In the genomic region with DNA sequence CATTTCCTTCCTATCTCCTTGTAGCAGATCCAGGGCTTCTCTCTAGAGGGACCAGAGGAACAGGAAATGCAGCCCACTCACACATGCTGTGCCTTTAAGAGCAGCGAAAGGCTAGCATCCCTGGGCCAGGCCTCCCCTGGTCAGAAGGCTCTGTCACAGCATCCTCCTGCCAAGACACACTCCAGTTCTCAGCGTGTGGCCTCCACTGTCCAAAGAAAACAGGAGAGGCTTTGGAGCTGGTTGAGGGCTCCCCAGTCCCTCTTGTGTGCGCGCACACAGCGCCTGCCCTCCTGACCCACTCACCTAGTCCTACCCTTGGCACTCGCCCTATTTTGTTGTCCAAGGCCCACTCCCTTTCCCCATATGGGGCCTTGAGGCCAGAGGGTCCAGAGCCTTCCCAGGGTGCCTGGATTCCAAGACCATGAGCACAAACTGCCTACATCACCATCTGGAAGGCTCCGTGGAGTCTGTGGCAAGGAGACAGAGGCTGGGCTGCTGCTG, we compare ENCODE assay signal across 9 mouse cellular contexts.
A peak's percentile ranks its signal among the peaks of the same experiment; 100 is the strongest.
DNase-seq lines count a peak whose midpoint lies in the region; ATAC-seq lines count a peak whose summit lies in the region.
"Had no signal": no experiment of that assay in that cellular context is flagged by ENCODE, and none has a peak within 500 bp of the region (broad histone marks: within the 10 kb centered on the region; RNA-seq: fewer than 3 reads in every experiment).

No protein-coding gene starts in this region.

- intact Hi-C loops in gastrocnemius, postnatal 14 days (cut with DNase I; ENCODE audit: low total_unique reads) = no loop called here

- DNase-seq in gastrocnemius, postnatal 14 days = peak; percentile 68
- DNase-seq in gastrocnemius, adult 18-20 months (ENCODE audit: low spot score) = no peak
- DNase-seq in heart, adult 9 months (ENCODE audit: low spot score in 2 of 2) = peak; percentile 78 to 84
- peak; percentile 69 for DNase-seq in kidney, postnatal 14 days
- DNase-seq in thymus, adult 18-20 months = no peak
- no peak for DNase-seq in spleen, postnatal 4 days (ENCODE audit: low spot score in 2 of 2)
- DNase-seq in thymus, postnatal 4 days = no peak
- DNase-seq: liver, embryonic 13.5 days had no signal

- ATAC-seq in cerebellum, adult (ENCODE audit: insufficient number of reproducible peaks, low FRiP score, low TSS enrichment) = peak; percentile 82

Comparison
In these comparisons a context has a peak if more than half of its experiments do, and no peak if none do; other contexts are left out.
1. DNase-seq: peak in gastrocnemius, postnatal 14 days (single experiment), heart, adult 9 months (2 of 2) and kidney, postnatal 14 days (single experiment); none in gastrocnemius, adult 18-20 months (single experiment), thymus, adult 18-20 months (0 of 2), spleen, postnatal 4 days (0 of 2) and thymus, postnatal 4 days (single experiment).